Mouse (Mus musculus) urinary bladder, adult 2 months (tissue): ENCODE data around the gene Kif23. TPM values are rescaled to one million over a fixed set of nuclear protein-coding genes. Genes with fewer than 3 reads are reported as not detected.

ENCODE experiments used
- polyA plus RNA-seq: library from polyadenylated mRNA; depleted of rRNA; stranded (reverse); fragments of >200 nt; gene quantifications from 2 replicates; pipeline ENCODE4 v1.2.3, GENCODE M21; 2012; rRNA removed

Gene Kif23
- polyA plus RNA-seq, 1 experiment = 12.8 TPM

Other genes starting within 250 kb of the Kif23 start
- 6,512 and 6,766 TPM in 2 replicates for gene Rplp1, start 32.2 kb downstream of the Kif23 start, polyA plus RNA-seq
- 125 and 147 TPM in 2 replicates for gene Paqr5, start 80.1 kb upstream of the Kif23 start, polyA plus RNA-seq
- gene Glce, start 175.9 kb upstream of the Kif23 start, polyA plus RNA-seq = 11.1 and 12.6 TPM in 2 replicates